Mouse (Mus musculus): ENCODE measurements around the gene Akap8. TPM values are rescaled to one million over a fixed set of nuclear protein-coding genes. Genes with fewer than 3 reads are reported as not detected.
A peak's percentile ranks its signal among the peaks of the same experiment; 100 is the strongest.

Gene Akap8
- total and polyA plus RNA-seq, 3 experiments, result 77.9 to 127 (median 101) TPM

GRCm38 (mm10) chr17:32367706-32368105 is 46.7 kb upstream of the Akap8 start:
- TF ChIP-seq ZMIZ1 (IDR thresholded peaks at IDR 0.05; ENCODE audit: low read depth, low read length) (no peak), HCFC1 (IDR thresholded peaks at IDR 0.05; ENCODE audit: low read depth, low read length) (no peak), CHD2 (IDR thresholded peaks at IDR 0.05; ENCODE audit: low read length) (no peak), UBTF (IDR thresholded peaks at IDR 0.05; ENCODE audit: borderline replicate concordance, insufficient read depth, low read depth, low read length) (no peak), MAX (IDR thresholded peaks at IDR 0.05; ENCODE audit: low read length) (no peak), NRF1 (IDR thresholded peaks at IDR 0.05; ENCODE audit: insufficient read depth, low read depth, low read length, poor library complexity, severe bottlenecking) (no peak), POLR2AphosphoS5 (IDR thresholded peaks at IDR 0.05; ENCODE audit: borderline replicate concordance, low read depth, low read length) (no peak)
- H3K9ac ChIP-seq (ENCODE audit: control insufficient read depth, low read depth, low read length, poor library complexity, severe bottlenecking), result no peak overlapping the region

GRCm38 (mm10) chr17:32365296-32365695 is 44.3 kb upstream of the Akap8 start:
- Histone ChIP-seq H3K4me1 (ENCODE audit: control insufficient read depth in 1 of 2, insufficient read depth in 2 of 2, low read length in 2 of 2) (peaks cover 5 to 26% of the 10 kb centered on the region in 2 experiments), H3K4me3 (ENCODE audit: control insufficient read depth in 1 of 2, insufficient read depth in 1 of 2, low read depth in 2 of 2, low read length in 2 of 2) (peak overlapping the region; percentile 38 to 55), H3K9me3 (replicated peaks; ENCODE audit: insufficient read depth, low read length) (no peaks in the 10 kb centered on the region), H3K9ac (ENCODE audit: control insufficient read depth, low read depth, low read length, poor library complexity, severe bottlenecking) (peak overlapping the region; percentile 9; the same call in 1 of the 2 replicates), H3K27ac (ENCODE audit: control insufficient read depth, low read depth, low read length) (peak overlapping the region; percentile 71), H3K79me2 (ENCODE audit: control insufficient read depth, insufficient read depth, low read length, poor library complexity) (peaks cover 19% of the 10 kb centered on the region), H3K27me3 (ENCODE audit: control insufficient read depth in 1 of 2, insufficient read depth in 2 of 2, low read length in 2 of 2) (no peaks in the 10 kb centered on the region), H3K36me3 (ENCODE audit: control insufficient read depth in 1 of 2, insufficient read depth in 2 of 2, low read length in 2 of 2) (peaks cover 3 to 19% of the 10 kb centered on the region in 2 experiments; a peak in 3 of 4 replicates)
- DNase-seq (ENCODE audit: low read depth, low spot score), result peak; percentile 69
- TF ChIP-seq RCOR1 (IDR thresholded peaks at IDR 0.05; ENCODE audit: low read depth, low read length) (peak; percentile 72), TBP (IDR thresholded peaks at IDR 0.05; ENCODE audit: low read depth, low read length) (no peak), ZMIZ1 (IDR thresholded peaks at IDR 0.05; ENCODE audit: low read depth, low read length) (no peak), CTCF (IDR thresholded peaks at IDR 0.05 in 2 of 3, conservative IDR thresholded peaks at IDR 0.05 in 1 of 3; ENCODE audit: control insufficient read depth in 1 of 3, insufficient read depth in 1 of 3, low read depth in 2 of 3, low read length in 3 of 3, poor library complexity in 1 of 3, severe bottlenecking in 1 of 3) (no peak), ETS1 (IDR thresholded peaks at IDR 0.05; ENCODE audit: low read depth, low read length) (peak; percentile 44; the same call in 1 of the 2 replicates), MEF2A (IDR thresholded peaks at IDR 0.05; ENCODE audit: extremely low read depth, insufficient replicate concordance, low read depth, low read length, poor library complexity, severe bottlenecking) (no peak), SIN3A (IDR thresholded peaks at IDR 0.05; ENCODE audit: low read length) (peak; percentile 14; the same call in 1 of the 2 replicates), HCFC1 (IDR thresholded peaks at IDR 0.05; ENCODE audit: low read depth, low read length) (no peak), MAX (IDR thresholded peaks at IDR 0.05; ENCODE audit: low read length) (0 out of 2 replicates have a peak, but pooled peaks have one; percentile 23), ZKSCAN1 (IDR thresholded peaks at IDR 0.05; ENCODE audit: low read depth, low read length) (no peak), POLR2A (IDR thresholded peaks at IDR 0.05; ENCODE audit: control insufficient read depth in 1 of 2, insufficient read depth in 1 of 2, low read depth in 1 of 2, low read length in 2 of 2, poor library complexity in 1 of 2) (no peak), BHLHE40 (IDR thresholded peaks at IDR 0.05; ENCODE audit: borderline replicate concordance, low read depth, low read length) (0 out of 2 replicates have a peak, but pooled peaks have one; percentile 26), NELFE (IDR thresholded peaks at IDR 0.05; ENCODE audit: low read depth, low read length) (no peak), JUND (IDR thresholded peaks at IDR 0.05; ENCODE audit: low read depth, low read length) (no peak), GATA1 (IDR thresholded peaks at IDR 0.05; ENCODE audit: low read depth, low read length) (peak; percentile 71), KAT2A (conservative IDR thresholded peaks at IDR 0.05; ENCODE audit: low read depth, low read length) (no peak), MYB (IDR thresholded peaks at IDR 0.05; ENCODE audit: low read depth, low read length) (peak; percentile 39; the same call in 1 of the 2 replicates), ELF1 (IDR thresholded peaks at IDR 0.05; ENCODE audit: low read depth, low read length) (no peak), USF1 (IDR thresholded peaks at IDR 0.05; ENCODE audit: low read depth, low read length) (no peak), NRF1 (IDR thresholded peaks at IDR 0.05; ENCODE audit: insufficient read depth, low read depth, low read length, poor library complexity, severe bottlenecking) (no peak), MXI1 (IDR thresholded peaks at IDR 0.05; ENCODE audit: low read depth, low read length) (peak; percentile 25; the same call in 1 of the 2 replicates), SMC3 (IDR thresholded peaks at IDR 0.05; ENCODE audit: low read depth, low read length) (no peak), CHD2 (IDR thresholded peaks at IDR 0.05; ENCODE audit: low read length) (no peak), TAL1 (IDR thresholded peaks at IDR 0.05; ENCODE audit: low read length) (no peak), TCF12 (IDR thresholded peaks at IDR 0.05; ENCODE audit: low read depth, low read length) (no peak), EP300 (IDR thresholded peaks at IDR 0.05; ENCODE audit: low read depth in 1 of 2, low read length in 2 of 2) (peak; percentile 56 to 64), MAFK (IDR thresholded peaks at IDR 0.05; ENCODE audit: borderline replicate concordance, low read depth, low read length) (no peak), E2F4 (IDR thresholded peaks at IDR 0.05; ENCODE audit: borderline replicate concordance, low read depth, low read length) (no peak), UBTF (IDR thresholded peaks at IDR 0.05; ENCODE audit: borderline replicate concordance, insufficient read depth, low read depth, low read length) (no peak)

More at GRCm38 (mm10) chr17:32367706-32368105, 46.7 kb upstream of the Akap8 start:
- H3K4me3 ChIP-seq (ENCODE audit: control insufficient read depth in 1 of 2, insufficient read depth in 1 of 2, low read depth in 2 of 2, low read length in 2 of 2), result no peak overlapping the region
- H3K9me3 ChIP-seq (replicated peaks; ENCODE audit: insufficient read depth, low read length), result no peaks in the 10 kb centered on the region
- peaks cover 0 to 18% of the 10 kb centered on the region in 2 experiments; a peak in 2 of 4 replicates for H3K36me3 ChIP-seq (ENCODE audit: control insufficient read depth in 1 of 2, insufficient read depth in 2 of 2, low read length in 2 of 2)
- H3K4me1 ChIP-seq (ENCODE audit: control insufficient read depth in 1 of 2, insufficient read depth in 2 of 2, low read length in 2 of 2), result peaks cover 5 to 23% of the 10 kb centered on the region in 2 experiments
- peaks cover 14% of the 10 kb centered on the region for H3K79me2 ChIP-seq (ENCODE audit: control insufficient read depth, insufficient read depth, low read length, poor library complexity)
- H3K27me3 ChIP-seq (ENCODE audit: control insufficient read depth in 1 of 2, insufficient read depth in 2 of 2, low read length in 2 of 2), result no peaks in the 10 kb centered on the region
- no peak for DNase-seq (ENCODE audit: low read depth, low spot score)
- no peak overlapping the region for H3K27ac ChIP-seq (ENCODE audit: control insufficient read depth, low read depth, low read length)
